Mouse (Mus musculus): Measurements from ENCODE around the gene Tbc1d23. TPM values are rescaled to one million over a fixed set of nuclear protein-coding genes. Genes with fewer than 3 reads are reported as not detected.
"Not testable (repeated sequence)": the region's sequence is repeated elsewhere in the genome, so short reads cannot be mapped to it uniquely, and the experiment has no call there.

The Tbc1d23 gene
- polyA plus RNA-seq, 1 experiment from 2014 or later, result 41.1 TPM

DNA sequence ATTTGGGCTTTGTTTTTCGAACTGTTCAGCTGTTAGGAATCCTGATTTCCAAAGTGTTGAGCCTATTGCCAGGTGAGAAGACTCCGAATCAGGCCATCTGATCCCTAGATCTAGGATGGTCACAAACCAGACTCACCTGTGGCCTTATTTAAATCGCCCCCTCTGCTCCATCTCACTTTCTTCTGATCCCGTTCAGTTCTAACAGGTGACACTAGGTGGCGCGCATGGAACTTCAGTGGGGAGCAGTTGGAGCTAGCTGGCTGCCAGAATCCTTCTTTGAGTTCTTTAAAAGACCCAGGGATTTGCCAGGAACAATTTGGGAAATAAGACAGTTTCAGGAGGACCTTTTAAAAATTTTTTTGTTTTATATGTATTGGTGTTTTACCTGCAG lies 12.5 kb upstream of the Tbc1d23 start:
- Histone ChIP-seq H3K4me3 (ENCODE audit: inconsistent target) (no peak overlapping the region), H3K79me2 (ENCODE audit: inconsistent target) (no peaks in the 10 kb centered on the region), H3K36me3 (ENCODE audit: inconsistent target) (no peaks in the 10 kb centered on the region), H3K27ac (no peak overlapping the region)
- 8% methylated on average over 6 of the region's 6 CpGs for WGBS (ENCODE audit: missing documents)

GRCm38 (mm10) chr16:57243205-57243857 lies 12.0 kb upstream of the Tbc1d23 start:
- no peaks in the 10 kb centered on the region for H3K36me3 ChIP-seq (ENCODE audit: inconsistent target)
- no peaks in the 10 kb centered on the region for H3K79me2 ChIP-seq (ENCODE audit: inconsistent target)
- no peak overlapping the region for H3K4me3 ChIP-seq (ENCODE audit: inconsistent target)
- WGBS (ENCODE audit: missing documents), result 15% methylated on average over 10 of the region's 10 CpGs
- no peak overlapping the region for H3K27ac ChIP-seq

- Histone ChIP-seq H3K36me3 (ENCODE audit: inconsistent target) (no peaks in the 10 kb centered on the region), H3K79me2 (ENCODE audit: inconsistent target) (no peaks in the 10 kb centered on the region), H3K27ac (no peak overlapping the region), H3K4me3 (ENCODE audit: inconsistent target) (no peak overlapping the region)
- 95% methylated on average over 5 of the region's 5 CpGs for WGBS (ENCODE audit: missing documents)
These were observed 11.5 kb upstream of the Tbc1d23 start for GRCm38 (mm10) chr16:57242857-57243204.

DNA sequence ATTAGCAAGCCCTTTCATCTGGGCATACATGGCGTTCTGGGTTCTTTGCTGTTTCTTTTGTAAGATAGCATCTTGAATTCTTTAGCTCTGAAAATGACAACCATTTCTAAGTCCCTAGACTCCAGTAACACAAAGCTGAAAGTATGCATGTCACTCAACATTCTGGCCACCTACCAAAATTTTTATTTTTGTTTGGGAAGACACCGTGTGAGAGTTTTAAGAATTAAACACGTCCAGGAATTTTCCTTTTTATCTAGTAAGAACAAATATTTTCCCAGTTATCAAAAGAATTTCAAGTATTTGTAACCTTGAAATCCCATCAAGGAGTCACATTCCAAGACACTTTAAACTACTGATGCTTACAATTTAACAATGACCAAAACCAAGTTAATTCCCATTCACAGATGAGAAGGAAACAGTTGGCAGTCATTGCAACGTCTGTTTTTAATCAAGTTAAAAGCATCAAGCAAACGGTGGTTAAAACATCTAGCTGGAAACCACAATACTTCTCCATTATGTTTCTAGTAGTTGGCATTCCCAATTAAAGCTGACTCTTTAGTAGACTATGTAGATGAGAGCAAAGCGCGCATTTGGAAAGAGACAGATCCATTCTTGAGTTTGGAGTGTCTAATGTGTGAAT lies 4.7 kb upstream of the Tbc1d23 start:
- Histone ChIP-seq H3K27ac (no peak overlapping the region), H3K79me2 (ENCODE audit: inconsistent target) (peaks cover 1% of the 10 kb centered on the region; the same call in 1 of the 2 replicates), H3K4me3 (ENCODE audit: inconsistent target) (no peak overlapping the region), H3K36me3 (ENCODE audit: inconsistent target) (no peaks in the 10 kb centered on the region)
- WGBS (ENCODE audit: missing documents), result 62% methylated on average over 7 of the region's 7 CpGs

DNA sequence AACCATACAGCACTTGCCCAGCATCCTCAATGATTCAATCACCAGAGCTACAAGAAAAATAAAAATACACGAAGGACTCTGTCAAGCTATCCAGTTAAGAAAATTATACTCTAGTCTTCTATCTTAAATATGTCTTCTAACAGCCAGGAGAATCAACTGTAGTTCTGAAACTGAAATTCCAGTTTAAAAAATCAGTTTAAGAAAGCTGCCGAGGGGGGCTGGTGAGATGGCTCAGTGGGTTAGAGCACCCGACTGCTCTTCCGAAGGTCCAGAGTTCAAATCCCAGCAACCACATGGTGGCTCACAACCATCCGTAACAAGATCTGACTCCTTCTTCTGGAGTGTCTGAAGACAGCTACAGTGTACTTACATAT lies 620 bp upstream of the Tbc1d23 start:
- H3K4me3 ChIP-seq (ENCODE audit: inconsistent target), result peak overlapping the region; percentile 17; the same call in 1 of the 2 replicates
- H3K27ac ChIP-seq, result not testable (repeated sequence)
- WGBS (ENCODE audit: missing documents), result 68% methylated on average over 4 of the region's 5 CpGs

GRCm38 (mm10) chr16:57226444-57226843 lies 4.9 kb downstream of the Tbc1d23 start:
- WGBS (ENCODE audit: missing documents), result 91% methylated on average over 5 of the region's 5 CpGs
- H3K79me2 ChIP-seq (ENCODE audit: inconsistent target), result peaks cover 97% of the 10 kb centered on the region
- H3K27ac ChIP-seq, result no peak overlapping the region
- no peak overlapping the region for H3K4me3 ChIP-seq (ENCODE audit: inconsistent target)
- H3K36me3 ChIP-seq (ENCODE audit: inconsistent target), result no peaks in the 10 kb centered on the region; the same call in 1 of the 2 replicates

More for the DNA sequence above, 620 bp upstream of the Tbc1d23 start:
- H3K36me3 ChIP-seq (ENCODE audit: inconsistent target), result not testable (repeated sequence)
- peaks cover 42% of the 10 kb centered on the region for H3K79me2 ChIP-seq (ENCODE audit: inconsistent target)

DNA sequence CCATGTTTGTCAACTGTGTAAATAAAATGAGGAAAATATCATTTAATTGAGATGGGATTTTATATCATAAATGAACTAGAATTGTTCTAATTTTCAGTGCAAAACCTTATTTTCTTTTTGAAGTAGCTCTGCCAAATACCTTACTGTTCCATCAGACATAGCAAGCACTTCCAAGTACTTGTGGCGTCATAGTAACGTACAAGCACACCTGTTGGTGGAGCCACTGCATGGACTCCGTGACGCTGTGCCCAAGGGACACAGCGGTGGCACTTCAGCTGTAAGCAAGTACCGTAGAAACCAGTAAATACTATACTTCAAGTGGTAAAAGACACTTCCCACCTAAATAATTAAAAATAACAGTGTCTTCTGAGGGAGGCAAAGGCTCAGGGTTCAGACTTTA lies 10.9 kb downstream of the Tbc1d23 start:
- Histone ChIP-seq H3K36me3 (ENCODE audit: inconsistent target) (no peaks in the 10 kb centered on the region; the same call in 1 of the 2 replicates), H3K4me3 (ENCODE audit: inconsistent target) (no peak overlapping the region), H3K27ac (no peak overlapping the region), H3K79me2 (ENCODE audit: inconsistent target) (peaks cover 87% of the 10 kb centered on the region)
- over 99% methylated on average over 6 of the region's 6 CpGs for WGBS (ENCODE audit: missing documents)

DNA sequence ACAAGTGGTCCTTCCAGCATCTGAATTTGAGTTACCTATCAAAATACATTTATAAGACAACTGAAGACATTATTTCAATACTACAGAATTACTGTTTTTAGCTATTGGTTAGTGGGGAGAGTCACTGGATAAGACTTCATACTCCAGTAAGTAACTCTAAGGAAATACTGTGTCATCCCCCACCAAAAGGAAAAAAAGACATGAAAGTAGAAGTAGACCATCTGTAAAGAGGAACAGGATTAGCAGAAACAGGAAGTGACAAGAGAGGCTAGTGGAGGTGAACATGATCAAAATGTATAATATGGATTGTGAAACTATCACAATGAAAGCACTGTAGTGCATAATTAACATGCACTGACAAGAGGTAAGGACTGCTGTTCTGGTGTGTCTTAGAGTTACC lies 15.3 kb downstream of the Tbc1d23 start:
- Histone ChIP-seq H3K27ac (peak overlapping the region; percentile 90), H3K36me3 (ENCODE audit: inconsistent target) (peaks cover 20% of the 10 kb centered on the region; the same call in 1 of the 2 replicates), H3K4me3 (ENCODE audit: inconsistent target) (no peak overlapping the region), H3K79me2 (ENCODE audit: inconsistent target) (peaks cover 66% of the 10 kb centered on the region)

- WGBS (ENCODE audit: missing documents), result 46% methylated on average over 2 of the region's 2 CpGs
- Histone ChIP-seq H3K36me3 (ENCODE audit: inconsistent target) (peaks cover 48% of the 10 kb centered on the region), H3K4me3 (ENCODE audit: inconsistent target) (no peak overlapping the region), H3K79me2 (ENCODE audit: inconsistent target) (peaks cover 41% of the 10 kb centered on the region), H3K27ac (peak overlapping the region; percentile 80)
These were observed 20.3 kb downstream of the Tbc1d23 start for GRCm38 (mm10) chr16:57211037-57211436.

GRCm38 (mm10) chr16:57208342-57208741 lies 23.0 kb downstream of the Tbc1d23 start:
- H3K36me3 ChIP-seq (ENCODE audit: inconsistent target), result peaks cover 37% of the 10 kb centered on the region
- 93% methylated on average over 2 of the region's 2 CpGs for WGBS (ENCODE audit: missing documents)
- H3K79me2 ChIP-seq (ENCODE audit: inconsistent target), result peaks cover 26% of the 10 kb centered on the region
- no peak overlapping the region for H3K27ac ChIP-seq
- no peak overlapping the region for H3K4me3 ChIP-seq (ENCODE audit: inconsistent target)

DNA sequence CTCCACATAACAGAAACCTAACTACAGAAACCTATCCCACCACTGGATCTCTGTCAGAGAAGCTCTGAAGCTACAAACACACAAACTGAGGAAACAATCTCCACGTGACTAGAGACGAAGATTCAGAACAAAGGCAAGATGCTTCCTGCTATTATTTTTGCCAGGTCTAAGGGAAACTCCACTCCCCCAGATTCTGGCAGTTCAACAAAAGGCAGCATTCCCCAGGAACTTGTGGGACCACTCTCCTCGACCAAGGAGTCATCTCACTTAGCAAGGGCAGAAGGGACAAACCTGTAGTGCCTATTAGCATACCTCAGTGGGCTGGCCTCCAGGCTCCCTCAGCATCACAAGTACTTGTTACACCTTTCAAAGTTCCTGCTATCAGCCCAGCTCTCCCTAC lies 34.0 kb downstream of the Tbc1d23 start:
- H3K79me2 ChIP-seq (ENCODE audit: inconsistent target), result peaks cover 49% of the 10 kb centered on the region; the same call in 1 of the 2 replicates
- no peak overlapping the region for H3K27ac ChIP-seq
- whole genome bisulfite sequencing (ENCODE audit: missing documents), result 67% methylated on average over 3 of the region's 3 CpGs
- no peak overlapping the region for H3K4me3 ChIP-seq (ENCODE audit: inconsistent target)
- peaks cover 57% of the 10 kb centered on the region for H3K36me3 ChIP-seq (ENCODE audit: inconsistent target)

- H3K36me3 ChIP-seq (ENCODE audit: inconsistent target), result peaks cover 64% of the 10 kb centered on the region
- no peak overlapping the region for H3K4me3 ChIP-seq (ENCODE audit: inconsistent target)
- H3K27ac ChIP-seq, result 0 out of 2 replicates have a peak overlapping the region, but pooled peaks have one; percentile 2
- 28% methylated on average over 5 of the region's 5 CpGs for WGBS (ENCODE audit: missing documents)
- H3K79me2 ChIP-seq (ENCODE audit: inconsistent target), result peaks cover 49% of the 10 kb centered on the region; the same call in 1 of the 2 replicates
These were observed 34.7 kb downstream of the Tbc1d23 start for GRCm38 (mm10) chr16:57196590-57196989.

DNA sequence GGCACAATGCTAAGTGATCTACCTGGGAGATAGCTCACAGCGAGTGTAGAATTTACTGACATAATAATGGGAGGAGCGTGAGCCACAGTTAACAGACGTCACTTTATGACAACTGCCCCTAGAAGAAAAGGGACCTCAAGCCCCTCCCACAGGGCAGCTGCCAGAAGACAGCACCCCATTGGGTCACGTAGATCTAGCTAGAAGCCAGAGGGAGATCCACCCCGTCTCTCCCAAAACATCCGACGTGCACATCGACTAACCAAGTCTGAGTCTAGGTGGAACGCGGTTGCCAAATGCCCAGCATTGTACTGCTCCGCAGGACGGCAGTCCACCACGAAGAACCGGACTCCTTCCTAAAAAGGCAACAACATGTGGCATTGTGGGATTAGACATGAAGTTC lies 40.1 kb downstream of the Tbc1d23 start:
- 89% methylated on average over 11 of the region's 14 CpGs for WGBS (ENCODE audit: missing documents)
- Histone ChIP-seq H3K79me2 (ENCODE audit: inconsistent target) (peaks cover 32% of the 10 kb centered on the region; the same call in 1 of the 2 replicates), H3K36me3 (ENCODE audit: inconsistent target) (peaks cover 55% of the 10 kb centered on the region), H3K4me3 (ENCODE audit: inconsistent target) (no peak overlapping the region), H3K27ac (no peak overlapping the region)

- WGBS (ENCODE audit: missing documents), result 85% methylated on average over 8 of the region's 8 CpGs
- peaks cover 53% of the 10 kb centered on the region for H3K36me3 ChIP-seq (ENCODE audit: inconsistent target)
- H3K4me3 ChIP-seq (ENCODE audit: inconsistent target), result no peak overlapping the region
- peaks cover 28% of the 10 kb centered on the region; the same call in 1 of the 2 replicates for H3K79me2 ChIP-seq (ENCODE audit: inconsistent target)
- peak overlapping the region; percentile 85 for H3K27ac ChIP-seq
These were observed 40.9 kb downstream of the Tbc1d23 start for GRCm38 (mm10) chr16:57190390-57190789.

DNA sequence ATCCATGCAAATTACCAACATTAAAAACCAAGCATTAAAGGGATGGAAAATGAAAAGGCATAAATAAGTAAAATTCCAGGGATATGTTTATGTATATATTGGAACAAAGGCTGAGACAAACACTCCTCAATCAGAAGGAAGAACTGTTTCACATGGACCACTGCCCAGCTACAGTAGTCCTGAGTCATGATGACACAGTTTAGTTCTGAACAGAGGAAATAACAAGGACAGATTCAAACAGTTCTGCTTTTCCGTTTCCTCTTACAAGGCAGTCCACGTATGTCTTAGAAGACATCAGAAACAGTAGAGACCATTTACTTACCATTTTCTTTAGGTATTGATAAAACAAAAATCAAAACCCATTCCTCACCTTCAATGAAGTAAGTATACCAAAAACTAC lies 41.8 kb downstream of the Tbc1d23 start:
- H3K36me3 ChIP-seq (ENCODE audit: inconsistent target), result peaks cover 50% of the 10 kb centered on the region
- H3K4me3 ChIP-seq (ENCODE audit: inconsistent target), result no peak overlapping the region
- peak overlapping the region; percentile 85 for H3K27ac ChIP-seq
- peaks cover 19% of the 10 kb centered on the region; the same call in 1 of the 2 replicates for H3K79me2 ChIP-seq (ENCODE audit: inconsistent target)
- 0% methylated on average over 2 of the region's 2 CpGs for WGBS (ENCODE audit: missing documents)

Data from macrophage (primary cell).